Mouse (Mus musculus) bone marrow macrophage, adult 2 months (primary cell): Measurements from ENCODE around the gene Tm7sf2. TPM values are rescaled to one million over a fixed set of nuclear protein-coding genes. Genes with fewer than 3 reads are reported as not detected.

Source experiments
- H3K27ac ChIP-seq: 2 replicates; pipeline ENCODE4 v1.5.1; 2012; ENCODE audit warnings: low read depth, low read length; ENCODE audit not compliant: insufficient read depth
- H3K4me1 ChIP-seq: 2 replicates; pipeline ENCODE4 v1.6.1; 2012; ENCODE audit warnings: low read length; ENCODE audit not compliant: control insufficient read depth, insufficient read depth
- H3K4me3 ChIP-seq: 2 replicates; pipeline ENCODE4 v1.5.1; 2012; ENCODE audit warnings: mild to moderate bottlenecking, low read length, moderate library complexity; ENCODE audit not compliant: insufficient read depth
- CTCF ChIP-seq: IDR thresholded peaks from 2 replicates; pipeline ENCODE4 v1.5.1; 2012; ENCODE audit warnings: low read depth, mild to moderate bottlenecking, low read length, moderate library complexity
- POLR2A ChIP-seq: IDR thresholded peaks from 2 replicates; pipeline ENCODE4 v1.6.1; 2012; ENCODE audit warnings: mild to moderate bottlenecking, low read depth, low read length, borderline replicate concordance
- polyA plus RNA-seq: library from polyadenylated mRNA; stranded (reverse); fragments of >200 nt; gene quantifications from 2 replicates; pipeline ENCODE4 v1.2.4, GENCODE M21; 2012; ENCODE audit not compliant: missing spikeins, insufficient read depth, insufficient read length

Gene Tm7sf2
- polyA plus RNA-seq, 1 experiment = 13.7 TPM

- no peak for TF ChIP-seq CTCF
- no peak for TF ChIP-seq POLR2A
- Histone ChIP-seq H3K4me3 (no peak overlapping the region), H3K27ac (no peak overlapping the region), H3K4me1 (peaks cover 26% of the 10 kb centered on the region)
Measured at GRCm38 (mm10) chr19:6070571-6071250, 2.5 kb upstream of the Tm7sf2 start.

DNA sequence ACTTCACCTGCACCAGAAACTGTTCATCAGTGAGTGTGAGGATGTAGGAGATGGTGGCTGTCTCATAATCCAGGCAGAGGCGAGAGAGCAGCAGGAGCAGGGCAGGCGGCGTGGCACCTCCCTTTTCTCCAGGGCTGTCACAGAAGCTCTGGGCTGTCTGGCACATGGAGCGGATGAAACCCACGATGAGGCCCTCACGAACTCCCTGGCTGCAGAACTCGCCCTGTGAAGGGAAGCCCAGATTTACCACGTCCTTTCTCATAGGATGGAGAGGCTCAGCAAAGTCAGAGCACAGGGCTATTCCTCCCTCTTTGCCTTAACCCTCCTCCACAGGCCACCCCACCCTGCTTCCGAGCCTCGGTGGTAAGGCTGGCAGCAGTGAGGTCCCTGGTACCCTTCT lies 1.7 kb upstream of the Tm7sf2 start:
- peaks cover 18% of the 10 kb centered on the region for H3K4me1 ChIP-seq
- TF ChIP-seq POLR2A (no peak), CTCF (no peak)
- H3K27ac ChIP-seq = no peak overlapping the region
- H3K4me3 ChIP-seq = no peak overlapping the region

DNA sequence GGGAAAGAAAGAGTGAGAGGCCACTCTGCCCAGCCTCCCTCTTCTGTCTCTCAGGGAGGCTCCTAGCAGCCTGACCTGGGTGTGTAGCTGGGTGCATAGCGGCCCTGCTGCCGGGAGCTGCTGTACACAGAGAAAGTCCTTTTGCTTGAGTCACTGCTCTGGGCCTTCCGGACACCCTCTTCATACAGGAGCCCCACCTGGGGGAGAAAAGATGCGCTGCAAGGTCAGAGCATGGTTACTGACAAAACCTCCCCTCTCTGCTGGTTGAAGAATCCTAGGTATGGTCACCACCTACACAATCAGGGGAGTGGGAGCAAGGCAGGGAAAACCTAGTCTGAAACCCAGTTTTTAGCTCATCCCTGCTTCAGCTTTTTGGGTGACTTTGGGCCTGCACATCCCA lies 778 bp upstream of the Tm7sf2 start:
- peaks cover 11% of the 10 kb centered on the region for H3K4me1 ChIP-seq
- TF ChIP-seq CTCF (no peak), POLR2A (no peak)
- H3K4me3 ChIP-seq = no peak overlapping the region
- H3K27ac ChIP-seq = no peak overlapping the region

- H3K4me1 ChIP-seq = peaks cover 12% of the 10 kb centered on the region
- H3K27ac ChIP-seq = peak overlapping the region; percentile 31
- TF ChIP-seq CTCF (peak; percentile 88), POLR2A (no peak)
- peak overlapping the region; percentile 56 for H3K4me3 ChIP-seq
Measured at GRCm38 (mm10) chr19:6067011-6067723, 1.0 kb downstream of the Tm7sf2 start.

GRCm38 (mm10) chr19:6066571-6066970 lies 1.6 kb downstream of the Tm7sf2 start:
- no peak overlapping the region for H3K27ac ChIP-seq
- peaks cover 12% of the 10 kb centered on the region for H3K4me1 ChIP-seq
- no peak for TF ChIP-seq POLR2A
- no peak for TF ChIP-seq CTCF
- peak overlapping the region; percentile 56 for H3K4me3 ChIP-seq

DNA sequence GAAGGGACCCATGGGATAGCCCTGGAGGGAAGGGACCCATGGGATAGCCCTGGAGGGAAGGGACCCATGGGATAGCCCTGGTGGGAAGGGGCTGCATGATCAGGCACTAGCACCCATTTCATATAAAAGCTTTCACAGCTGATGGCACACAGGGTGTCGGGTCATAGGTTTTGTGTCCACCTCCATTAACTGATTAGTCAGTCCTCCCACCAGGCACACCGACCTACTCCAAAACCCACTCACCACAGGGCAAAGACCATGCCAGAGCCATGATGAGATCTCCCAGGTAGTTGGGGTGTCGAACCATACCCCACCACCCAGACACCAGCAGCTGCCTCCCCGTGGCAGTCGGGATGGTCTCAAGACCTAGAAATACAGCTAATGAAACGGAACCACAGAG lies 5.1 kb downstream of the Tm7sf2 start:
- H3K27ac ChIP-seq = no peak overlapping the region
- peaks cover 15% of the 10 kb centered on the region for H3K4me1 ChIP-seq
- no peak overlapping the region for H3K4me3 ChIP-seq
- no peak for TF ChIP-seq POLR2A
- TF ChIP-seq CTCF = no peak

- TF ChIP-seq CTCF (no peak), POLR2A (no peak)
- Histone ChIP-seq H3K27ac (no peak overlapping the region), H3K4me1 (peaks cover 12% of the 10 kb centered on the region), H3K4me3 (peak overlapping the region; percentile 90)
Measured at GRCm38 (mm10) chr19:6062418-6062817, 5.8 kb downstream of the Tm7sf2 start.

GRCm38 (mm10) chr19:6061641-6062302 lies 6.4 kb downstream of the Tm7sf2 start:
- peak overlapping the region; percentile 90 for H3K4me3 ChIP-seq
- peaks cover 12% of the 10 kb centered on the region for H3K4me1 ChIP-seq
- no peak for TF ChIP-seq POLR2A
- peak overlapping the region; percentile 87 for H3K27ac ChIP-seq

DNA sequence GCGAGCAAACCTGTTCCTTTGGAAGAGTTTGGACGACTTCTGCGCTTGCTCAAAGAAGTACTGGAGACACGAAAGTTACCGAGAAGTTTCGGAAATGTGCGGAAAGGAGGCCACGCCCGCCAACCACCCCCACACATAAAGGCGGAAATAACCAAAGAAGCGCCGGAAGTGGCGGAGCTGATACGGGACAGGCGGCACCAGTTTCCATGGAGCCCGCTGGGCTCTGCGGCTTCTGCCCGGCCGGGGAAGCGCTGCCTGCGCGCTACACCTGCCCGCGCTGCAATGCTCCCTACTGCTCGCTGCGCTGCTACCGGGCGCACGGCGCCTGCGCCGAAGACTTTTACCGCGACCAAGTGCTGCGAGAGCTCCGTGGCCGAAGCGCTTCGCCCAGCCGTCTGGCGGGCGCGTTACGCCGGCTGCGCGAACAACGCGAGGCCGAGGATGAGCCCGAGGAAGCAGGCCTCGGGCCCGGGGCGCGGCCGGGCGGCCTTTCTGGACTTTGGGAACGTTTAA lies 7.1 kb downstream of the Tm7sf2 start, which contains the start of gene Znhit2:
Znhit2 (plus strand) TSS at position 172 of the 513 bp plus-strand sequence.
- peak within 1 kb of the TSS; percentile 90 for H3K4me3 ChIP-seq
- TF ChIP-seq POLR2A (no peak; the same call in 1 of the 2 replicates), CTCF (no peak)
- H3K4me1 ChIP-seq = peaks cover 12% of the 10 kb centered on the region
- peak within 1 kb of the TSS; percentile 87 for H3K27ac ChIP-seq
